Mouse (Mus musculus): ENCODE data around the gene Tnfsf13. TPM values are rescaled to one million over a fixed set of nuclear protein-coding genes. Genes with fewer than 3 reads are reported as not detected.
"Not testable (repeated sequence)": the region's sequence is repeated elsewhere in the genome, so short reads cannot be mapped to it uniquely, and the experiment has no call there.

Tnfsf13 gene
- polyA plus RNA-seq, 1 experiment: 0.56 TPM

DNA sequence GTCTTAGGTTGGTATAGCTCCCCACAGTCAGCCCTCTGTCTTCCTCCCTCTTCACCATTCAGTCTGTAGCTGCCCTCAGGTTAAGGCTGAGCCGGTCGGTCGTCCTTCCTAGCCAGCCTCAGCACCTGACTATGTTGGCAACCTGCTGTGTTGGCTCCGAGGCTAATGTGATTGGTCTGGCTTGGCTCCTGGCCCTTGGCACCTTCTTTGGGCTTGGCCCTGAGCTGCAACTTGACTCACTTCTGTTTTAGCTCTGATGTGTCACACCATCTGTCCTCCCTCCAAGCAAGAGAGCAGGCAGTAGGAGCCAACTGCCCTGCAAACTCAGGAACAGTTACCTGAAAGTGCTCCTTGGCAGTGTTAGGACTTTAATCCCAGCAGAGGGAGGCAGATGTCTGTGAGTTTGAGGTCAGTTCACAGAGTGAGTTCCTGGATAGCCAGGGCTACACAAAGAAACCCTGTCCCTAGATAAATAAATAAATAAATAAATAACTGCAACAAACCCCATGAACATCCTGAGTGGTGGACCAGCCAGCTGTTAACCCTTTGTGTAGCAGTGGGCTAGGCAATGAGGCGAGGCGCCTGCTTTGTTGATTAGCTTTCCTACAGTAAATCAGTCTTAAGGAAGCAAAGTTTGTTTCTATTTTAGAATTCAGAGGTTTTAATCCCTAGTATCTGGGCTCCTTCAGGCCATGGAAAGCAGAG, 21.3 kb upstream of the Tnfsf13 start:
- TF ChIP-seq FLI1 (IDR thresholded peaks at IDR 0.05; ENCODE audit: low read length) (no peak), GATA1 (IDR thresholded peaks at IDR 0.05; ENCODE audit: borderline replicate concordance, low read length) (no peak)
- Histone ChIP-seq H3K4me1 (peaks cover 57% of the 10 kb centered on the region), H3K9me3 (no peaks in the 10 kb centered on the region), H3K4me3 (replicated peaks) (no peak overlapping the region), H3K36me3 (replicated peaks; ENCODE audit: low read length) (no peaks in the 10 kb centered on the region), H3K27me3 (replicated peaks) (peaks cover 4% of the 10 kb centered on the region)

DNA sequence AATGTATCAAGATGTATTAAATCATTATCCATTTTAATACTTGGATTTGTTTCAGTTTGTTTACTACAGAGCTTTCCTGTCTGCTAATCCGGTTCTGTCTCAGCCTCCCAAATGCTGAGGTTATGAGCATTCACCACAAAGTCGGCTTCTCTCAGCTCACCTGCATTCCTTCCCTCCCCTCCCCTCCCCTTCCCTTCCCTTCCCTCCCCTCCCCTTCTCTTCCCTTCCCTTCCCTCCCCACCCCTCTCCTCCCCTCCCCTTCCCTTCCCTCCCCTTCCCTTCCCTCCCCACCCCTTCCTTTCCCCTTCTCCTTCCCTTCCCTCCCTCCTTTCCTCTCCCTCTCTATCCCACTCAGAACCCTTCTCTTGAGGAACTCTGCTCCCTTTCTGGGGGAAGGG, 19.0 kb upstream of the Tnfsf13 start:
- Histone ChIP-seq H3K4me3 (replicated peaks) (no peak overlapping the region), H3K4me1 (peaks cover 48% of the 10 kb centered on the region), H3K36me3 (replicated peaks; ENCODE audit: low read length) (no peaks in the 10 kb centered on the region), H3K27me3 (replicated peaks) (peaks cover 4% of the 10 kb centered on the region), H3K9me3 (no peaks in the 10 kb centered on the region)
- TF ChIP-seq GATA1 (IDR thresholded peaks at IDR 0.05; ENCODE audit: borderline replicate concordance, low read length): no peak
- TF ChIP-seq FLI1 (IDR thresholded peaks at IDR 0.05; ENCODE audit: low read length): no peak

DNA sequence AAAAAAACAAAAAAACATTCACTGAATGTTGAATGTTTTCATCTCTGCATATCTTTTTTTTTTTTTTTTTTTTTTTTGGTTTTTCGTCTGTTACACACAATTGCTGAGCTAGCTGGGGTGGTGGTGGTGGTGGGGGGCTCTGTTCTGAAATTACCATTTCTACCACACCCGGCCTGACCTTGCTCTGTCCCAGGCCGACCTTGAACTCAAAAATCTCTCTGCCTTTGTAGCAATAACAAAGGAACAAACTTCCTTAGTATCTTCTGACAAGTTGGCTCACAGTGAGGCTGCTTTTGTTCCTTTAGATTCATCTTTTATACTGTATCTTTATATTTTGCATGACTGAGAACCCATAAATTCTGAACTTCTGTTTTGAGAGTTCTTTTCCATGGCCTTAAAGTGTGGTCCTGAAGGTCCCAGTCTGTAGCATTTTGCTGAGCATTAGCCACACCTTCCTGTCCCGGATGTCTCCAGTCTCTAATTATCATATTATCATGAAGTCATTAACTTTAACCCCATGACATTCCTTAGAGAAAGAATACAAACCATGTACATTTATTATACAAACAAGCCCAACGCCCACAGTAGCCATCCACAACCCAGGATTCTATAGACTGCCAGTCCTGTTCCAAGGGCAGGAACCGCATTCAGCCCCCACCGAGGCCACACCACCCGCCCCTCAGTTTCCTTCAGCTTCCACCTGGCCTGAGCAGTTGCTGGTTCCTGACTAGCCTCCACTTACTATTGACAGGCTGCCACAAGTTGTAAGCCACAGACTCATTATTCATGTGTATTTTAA, 18.4 kb upstream of the Tnfsf13 start:
- Histone ChIP-seq H3K9me3 (no peaks in the 10 kb centered on the region), H3K4me3 (replicated peaks) (no peak overlapping the region), H3K4me1 (peaks cover 44% of the 10 kb centered on the region), H3K27me3 (replicated peaks) (peaks cover 4% of the 10 kb centered on the region), H3K36me3 (replicated peaks; ENCODE audit: low read length) (no peaks in the 10 kb centered on the region)
- TF ChIP-seq GATA1 (IDR thresholded peaks at IDR 0.05; ENCODE audit: borderline replicate concordance, low read length) (no peak), FLI1 (IDR thresholded peaks at IDR 0.05; ENCODE audit: low read length) (no peak)

DNA sequence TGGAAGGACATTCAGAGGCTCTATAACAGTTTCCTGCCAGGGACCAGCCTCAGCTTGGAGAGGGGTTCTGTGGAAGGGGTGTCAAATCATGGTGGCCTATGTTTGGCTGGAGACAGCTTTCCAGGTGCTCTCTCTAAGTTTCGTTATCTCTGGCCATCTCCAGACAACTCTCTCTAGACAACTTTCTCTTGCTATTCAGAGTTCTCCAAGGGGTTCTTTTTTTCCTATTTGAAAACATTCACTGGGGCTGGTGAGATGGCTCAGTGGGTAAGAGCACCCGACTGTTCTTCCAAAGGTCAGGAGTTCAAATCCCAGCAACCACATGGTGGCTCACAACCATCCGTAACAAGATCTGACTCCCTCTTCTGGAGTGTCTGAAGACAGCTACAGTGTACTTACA, 17.8 kb upstream of the Tnfsf13 start:
- H3K36me3 ChIP-seq (replicated peaks; ENCODE audit: low read length); H3K4me3 ChIP-seq (replicated peaks); H3K27me3 ChIP-seq (replicated peaks); H3K9me3 ChIP-seq: not testable (repeated sequence)
- peaks cover 39% of the 10 kb centered on the region for H3K4me1 ChIP-seq

DNA sequence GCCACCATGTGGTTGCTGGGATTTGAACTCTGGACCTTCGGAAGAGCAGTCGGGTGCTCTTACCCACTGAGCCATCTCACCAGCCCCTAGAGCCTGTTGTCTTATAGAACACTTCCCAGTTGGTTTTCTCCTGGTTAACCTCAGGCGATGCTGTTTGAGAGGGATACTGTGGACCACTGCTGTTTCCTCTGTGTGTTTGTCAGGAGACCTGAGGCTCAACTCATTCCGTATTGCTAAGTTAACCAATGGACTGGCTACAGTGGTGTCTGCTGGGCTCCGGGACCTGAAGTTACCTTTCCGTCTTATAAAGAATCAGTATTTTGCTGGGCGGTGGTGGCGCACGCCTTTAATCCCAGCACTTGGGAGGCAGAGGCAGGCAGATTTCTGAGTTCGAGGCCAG, 17.3 kb upstream of the Tnfsf13 start:
- not testable (repeated sequence) for H3K36me3 ChIP-seq (replicated peaks; ENCODE audit: low read length); H3K27me3 ChIP-seq (replicated peaks); H3K4me3 ChIP-seq (replicated peaks); H3K9me3 ChIP-seq
- peaks cover 39% of the 10 kb centered on the region for H3K4me1 ChIP-seq

DNA sequence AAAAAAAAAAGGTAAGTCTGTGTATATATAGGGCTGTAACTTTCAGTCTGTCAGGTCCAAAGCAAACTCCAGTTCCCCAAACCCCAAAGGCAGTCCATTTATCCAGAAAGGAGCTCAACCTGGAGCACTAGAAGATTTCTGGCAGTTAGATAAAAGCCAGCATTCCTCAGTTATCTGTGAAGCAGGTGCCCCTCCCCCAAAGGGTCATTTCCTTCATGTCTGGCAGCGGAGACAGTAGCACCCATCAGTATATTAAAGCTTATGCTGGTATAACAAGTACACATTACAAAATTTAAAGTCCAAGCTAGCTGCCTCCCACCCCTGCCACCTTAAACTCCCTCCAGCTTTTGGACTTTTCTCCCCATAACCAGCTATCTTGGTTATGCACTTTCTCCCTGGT, 14.0 kb upstream of the Tnfsf13 start:
- H3K9me3 ChIP-seq: peaks cover 5% of the 10 kb centered on the region
- TF ChIP-seq GATA1 (IDR thresholded peaks at IDR 0.05; ENCODE audit: borderline replicate concordance, low read length) (no peak), FLI1 (IDR thresholded peaks at IDR 0.05; ENCODE audit: low read length) (no peak)
- H3K27me3 ChIP-seq (replicated peaks): peaks cover 6% of the 10 kb centered on the region
- no peaks in the 10 kb centered on the region for H3K36me3 ChIP-seq (replicated peaks; ENCODE audit: low read length)
- H3K4me3 ChIP-seq (replicated peaks): no peak overlapping the region
- peaks cover 41% of the 10 kb centered on the region for H3K4me1 ChIP-seq

DNA sequence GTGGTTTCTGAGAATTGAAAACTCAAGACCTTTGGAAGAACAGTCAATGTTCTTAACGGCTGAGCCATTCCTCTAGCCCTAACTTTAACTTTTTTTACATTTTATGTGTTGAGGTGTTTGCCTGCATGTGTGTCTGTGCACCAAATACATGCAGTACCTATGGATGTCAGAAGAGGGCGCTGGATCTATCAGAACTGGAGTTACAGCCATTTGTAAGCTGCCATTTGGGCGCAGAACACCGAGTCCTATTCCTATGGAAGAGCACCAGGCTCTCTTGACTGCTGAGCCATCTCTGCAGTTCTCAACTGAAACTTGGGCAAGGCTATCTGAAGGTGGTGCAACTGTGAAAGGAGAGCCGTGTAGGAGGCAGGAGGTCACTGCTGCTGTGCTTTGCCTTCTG, 13.0 kb upstream of the Tnfsf13 start:
- Histone ChIP-seq H3K9me3 (peaks cover 5% of the 10 kb centered on the region), H3K4me1 (peaks cover 32% of the 10 kb centered on the region), H3K4me3 (replicated peaks) (no peak overlapping the region), H3K27me3 (replicated peaks) (peaks cover 6% of the 10 kb centered on the region), H3K36me3 (replicated peaks; ENCODE audit: low read length) (no peaks in the 10 kb centered on the region)
- no peak for TF ChIP-seq FLI1 (IDR thresholded peaks at IDR 0.05; ENCODE audit: low read length)
- no peak for TF ChIP-seq GATA1 (IDR thresholded peaks at IDR 0.05; ENCODE audit: borderline replicate concordance, low read length)

DNA sequence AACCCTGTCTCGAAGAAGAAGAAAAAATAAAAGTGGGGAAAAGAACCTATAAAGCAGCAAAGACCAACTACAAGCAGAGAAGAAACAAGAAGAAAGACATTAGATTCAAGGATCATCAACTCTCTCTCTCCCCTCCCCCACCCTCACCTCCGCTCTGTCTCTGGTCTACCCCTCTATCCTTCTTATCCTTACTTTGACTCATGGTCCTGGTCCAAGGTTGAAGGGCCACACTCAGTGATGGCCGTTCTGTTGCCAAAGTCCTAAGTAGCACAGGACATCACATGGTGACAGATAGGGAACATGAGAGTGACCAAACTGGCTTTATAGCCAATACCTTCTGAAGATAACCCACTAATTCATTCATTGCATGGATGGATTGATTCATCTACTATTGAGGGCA, 11.8 kb upstream of the Tnfsf13 start:
- Histone ChIP-seq H3K27me3 (replicated peaks) (peaks cover 6% of the 10 kb centered on the region), H3K9me3 (peaks cover 5% of the 10 kb centered on the region), H3K4me1 (peaks cover 42% of the 10 kb centered on the region), H3K36me3 (replicated peaks; ENCODE audit: low read length) (no peaks in the 10 kb centered on the region), H3K4me3 (replicated peaks) (no peak overlapping the region)
- TF ChIP-seq FLI1 (IDR thresholded peaks at IDR 0.05; ENCODE audit: low read length) (no peak), GATA1 (IDR thresholded peaks at IDR 0.05; ENCODE audit: borderline replicate concordance, low read length) (no peak)

DNA sequence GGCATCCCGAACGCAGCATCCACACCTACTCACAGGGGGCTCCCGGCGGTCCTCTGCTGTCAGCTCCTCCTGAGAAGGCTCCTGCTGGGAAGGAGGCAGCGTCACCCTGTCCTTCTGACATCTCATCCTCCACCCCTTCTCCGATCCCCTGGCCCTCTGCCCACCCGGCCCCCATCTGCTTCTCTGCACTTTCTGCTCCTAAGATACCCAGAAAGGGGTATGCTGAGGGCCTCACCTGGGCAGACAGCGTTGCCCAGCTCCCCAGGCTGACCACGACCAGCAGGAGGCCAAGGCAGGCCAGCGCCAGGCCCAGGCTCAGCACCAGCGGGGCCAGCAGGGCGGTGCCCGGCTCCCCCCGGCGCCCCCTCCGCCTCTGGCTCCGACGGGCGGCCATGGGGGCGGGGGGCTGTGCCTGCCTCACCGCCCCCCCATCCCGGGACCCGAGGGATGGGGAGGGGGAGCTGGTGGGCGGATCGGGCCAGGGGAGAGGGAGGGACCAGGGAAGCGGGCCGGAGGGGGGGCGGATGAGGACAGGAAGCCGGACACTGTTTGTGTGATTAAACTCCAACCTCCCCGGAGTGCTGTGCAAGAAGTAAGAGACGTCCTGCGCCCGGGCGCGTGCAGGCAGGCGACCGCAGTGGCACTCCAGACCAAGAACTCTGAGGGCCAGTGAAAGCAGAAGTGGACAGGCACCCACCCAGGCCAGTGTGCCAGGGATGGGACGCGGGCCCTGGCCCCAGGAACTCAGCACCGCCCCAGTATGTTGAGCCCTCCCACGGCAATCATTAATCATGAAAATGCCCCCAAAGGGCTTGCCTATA, 10.0 kb upstream of the Tnfsf13 start, which contains the start of the genes Tnfsf12 and Tnfsfm13:
Gene Tnfsf12 (minus strand): TSS at position 489 of the 821 bp plus-strand sequence.
Gene Tnfsfm13 (minus strand): TSS at position 738 of the 821 bp plus-strand sequence.
- TF ChIP-seq FLI1 (IDR thresholded peaks at IDR 0.05; ENCODE audit: low read length) (no peak), GATA1 (IDR thresholded peaks at IDR 0.05; ENCODE audit: borderline replicate concordance, low read length) (no peak)

DNA sequence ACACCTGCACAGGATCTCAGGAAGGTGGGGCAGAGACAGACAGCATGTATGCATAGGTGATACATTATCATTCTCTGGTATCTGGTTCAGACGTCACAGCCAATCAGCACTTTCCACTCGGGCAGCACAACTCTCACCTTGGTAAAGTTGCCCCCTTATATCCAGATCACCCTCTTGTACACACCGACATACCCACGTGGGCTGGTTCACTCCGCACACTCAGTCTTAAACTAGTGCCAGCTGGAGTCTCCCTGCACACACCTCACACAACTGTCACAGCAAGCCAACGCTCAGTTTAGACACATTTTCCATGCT, 9.4 kb upstream of the Tnfsf13 start:
- Histone ChIP-seq H3K4me3 (replicated peaks) (peak overlapping the region; percentile 87), H3K9me3 (peaks cover 5% of the 10 kb centered on the region), H3K4me1 (peaks cover 55% of the 10 kb centered on the region), H3K36me3 (replicated peaks; ENCODE audit: low read length) (no peaks in the 10 kb centered on the region), H3K27me3 (replicated peaks) (peaks cover 6% of the 10 kb centered on the region)
- TF ChIP-seq GATA1 (IDR thresholded peaks at IDR 0.05; ENCODE audit: borderline replicate concordance, low read length) (no peak), FLI1 (IDR thresholded peaks at IDR 0.05; ENCODE audit: low read length) (no peak)

More for the DNA sequence above, 10.0 kb upstream of the Tnfsf13 start, which contains the start of the genes Tnfsf12 and Tnfsfm13:
- H3K4me3 ChIP-seq (replicated peaks): peak within 1 kb of the TSS; percentile 87
- H3K36me3 ChIP-seq (replicated peaks; ENCODE audit: low read length): no peaks in the 10 kb centered on the region
- H3K9me3 ChIP-seq: peaks cover 5% of the 10 kb centered on the region
- H3K27me3 ChIP-seq (replicated peaks): peaks cover 6% of the 10 kb centered on the region
- H3K4me1 ChIP-seq: peaks cover 53% of the 10 kb centered on the region

Data from megakaryocyte, embryonic 14.5 days (primary cell).